Mouse (Mus musculus) A20 (cell line): ENCODE measurements at regions not wholly inside any gene's neighbourhood (a gene's known extent, or its start where the extent isn't known, plus 50 kb on each side); places are given as distances from the start of the nearest gene placed in this dataset.

ENCODE experiments used
- DNase-seq: peaks from one replicate; pipeline ENCODE4 v3.0.0-alpha.2; 2011; ENCODE audit warnings: low read depth, low spot score

DNA sequence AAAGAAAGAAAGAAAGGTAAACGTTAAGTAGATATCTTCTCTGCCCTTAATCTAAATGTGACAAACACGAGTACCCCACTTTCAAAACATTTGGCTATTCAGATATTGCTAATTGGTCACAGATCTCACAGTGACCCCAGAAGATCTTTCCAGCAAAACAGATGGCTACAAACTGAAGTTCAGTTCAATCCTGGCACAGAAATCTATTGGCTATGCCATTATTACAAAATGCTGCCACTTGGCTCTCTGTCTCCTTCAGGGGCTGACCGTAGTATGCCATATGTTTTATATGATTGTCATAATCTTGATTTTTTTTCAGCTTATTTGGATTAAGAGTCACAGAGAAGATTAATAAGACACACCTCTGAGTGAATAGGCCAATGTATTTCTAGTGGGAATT is 873.2 kb downstream of the Slc22a22 start:
- no peak for DNase-seq

DNA sequence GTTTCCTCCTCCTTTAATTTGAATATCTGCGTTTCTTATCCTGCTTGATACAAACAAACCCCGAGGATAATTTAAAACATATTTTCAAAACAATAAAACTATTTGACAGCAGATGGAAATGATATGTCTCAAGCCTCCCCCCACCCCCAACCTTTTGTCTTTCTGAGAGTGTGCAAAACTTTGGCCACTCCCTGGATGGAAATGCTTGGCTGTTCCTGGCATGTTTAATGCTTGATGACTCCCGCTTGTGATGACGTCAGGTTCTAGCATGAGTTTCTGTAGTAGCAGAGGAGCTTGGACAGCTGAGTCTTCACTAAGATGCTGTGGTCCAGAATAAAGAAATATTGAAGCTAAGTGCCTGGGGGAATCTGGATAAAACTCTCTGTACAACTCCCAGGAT is 884.8 kb downstream of the Slc22a22 start:
- no peak for DNase-seq

DNA sequence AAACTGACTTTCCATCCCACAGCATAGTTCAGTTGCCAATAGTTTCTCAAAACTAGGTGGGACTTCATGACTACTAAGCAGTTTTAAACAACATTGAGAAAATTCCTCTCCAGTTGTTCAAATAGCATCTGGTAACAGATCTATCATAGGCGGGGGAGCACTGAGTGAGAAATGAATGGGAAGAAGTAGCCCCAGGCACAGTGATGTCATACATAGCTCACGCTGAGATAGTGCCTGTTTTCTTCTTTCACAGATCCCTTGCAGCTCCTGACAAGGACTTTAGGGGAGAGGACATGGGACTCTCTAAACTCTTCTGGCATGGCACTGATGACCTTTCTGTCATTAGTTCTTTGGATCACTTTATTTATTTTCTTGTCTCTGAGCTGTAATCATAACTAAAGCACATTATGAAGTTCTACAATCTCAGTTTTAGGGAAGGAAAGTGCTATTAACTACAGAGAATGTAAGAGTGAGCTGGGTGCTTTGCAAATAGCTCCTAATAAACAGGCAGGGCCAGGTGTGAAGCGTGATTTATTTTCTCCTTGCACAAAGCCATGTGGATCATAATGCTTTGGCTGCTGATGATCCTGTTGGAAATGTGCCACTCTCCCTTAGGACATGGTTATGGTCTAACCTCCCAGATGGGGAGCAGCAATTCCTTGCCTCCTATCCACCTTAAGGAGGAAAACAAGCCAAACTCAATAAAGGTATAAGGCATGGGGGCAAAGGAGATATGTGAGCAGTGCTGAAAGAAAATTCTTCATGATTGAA is 896.5 kb downstream of the Slc22a22 start:
- DNase-seq, result no peak

DNA sequence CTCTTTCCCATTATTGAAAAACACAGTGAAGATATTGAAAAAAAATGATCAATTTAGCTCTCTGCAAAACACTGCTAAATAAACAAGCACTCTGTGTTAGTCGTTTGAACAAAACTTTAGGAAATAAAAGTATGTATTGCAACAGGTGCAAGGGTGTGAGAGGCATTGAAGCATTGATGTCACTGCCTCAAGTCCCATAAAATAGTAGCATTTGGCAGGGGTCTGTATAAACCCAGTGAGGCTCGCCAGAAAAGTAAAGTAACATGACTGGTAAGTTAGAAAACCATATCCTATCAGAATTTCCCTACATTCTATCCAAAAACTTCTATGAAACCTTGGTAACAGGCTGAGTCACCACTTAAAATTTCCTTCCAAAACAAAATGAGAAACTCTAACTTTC is 914.2 kb downstream of the Slc22a22 start:
- DNase-seq, result no peak

DNA sequence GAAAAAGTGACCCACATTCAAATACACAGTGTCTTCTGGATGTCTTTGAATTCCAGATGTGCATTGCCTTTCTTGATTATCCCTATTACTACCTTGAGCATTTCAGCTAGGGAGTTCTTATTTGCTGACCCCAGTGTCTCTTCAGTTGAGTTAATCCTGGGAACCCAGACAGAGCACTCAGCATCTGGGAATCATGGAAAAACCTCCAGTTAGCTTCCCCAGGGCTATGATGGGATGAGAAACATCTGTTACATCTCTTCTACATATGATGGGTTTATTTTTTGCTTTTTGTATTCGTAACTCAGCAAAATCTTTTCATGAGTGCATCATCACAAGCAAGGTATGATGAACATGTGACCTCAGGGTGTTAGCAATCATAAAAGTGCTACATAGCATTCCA is 914.6 kb downstream of the Slc22a22 start:
- DNase-seq, result no peak

DNA sequence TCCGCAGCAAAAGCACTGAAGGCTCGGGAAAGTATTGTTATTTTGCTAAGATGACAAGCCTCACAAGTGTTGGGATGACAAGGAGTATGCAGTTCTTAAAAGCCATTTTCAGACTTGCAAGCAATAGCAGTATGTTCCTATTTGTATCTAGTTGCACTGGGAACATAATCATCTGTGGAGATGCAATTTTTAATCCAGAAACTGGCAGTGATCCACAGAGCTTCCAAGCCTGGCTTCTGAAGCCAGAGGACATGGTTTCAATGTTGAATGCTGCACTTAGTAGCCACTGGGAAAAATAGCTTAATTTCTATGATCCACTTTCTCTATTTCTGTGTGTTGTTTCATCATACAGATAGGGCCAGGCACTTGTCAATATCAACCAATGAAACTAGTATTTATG is 915.3 kb downstream of the Slc22a22 start:
- no peak for DNase-seq

DNA sequence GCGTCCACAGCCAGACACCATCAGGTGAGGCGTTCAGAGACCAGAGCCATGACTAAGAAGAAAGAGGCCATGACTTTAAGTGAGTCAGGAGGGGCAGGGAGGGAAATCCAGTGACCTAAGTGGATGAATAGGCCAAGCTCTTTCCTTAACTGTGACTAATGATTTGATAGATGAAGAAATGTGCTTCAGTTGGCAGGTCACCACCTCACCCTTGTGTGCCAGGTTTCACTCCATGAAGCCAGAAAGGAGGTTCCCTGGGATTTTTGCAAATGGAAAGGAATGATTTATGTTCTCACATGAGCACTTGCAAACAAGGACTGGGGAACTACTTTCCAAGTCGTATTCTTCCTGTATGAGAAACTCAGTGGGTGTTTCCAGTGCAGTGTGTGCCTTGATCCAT is 923.0 kb downstream of the Slc22a22 start:
- no peak for DNase-seq

DNA sequence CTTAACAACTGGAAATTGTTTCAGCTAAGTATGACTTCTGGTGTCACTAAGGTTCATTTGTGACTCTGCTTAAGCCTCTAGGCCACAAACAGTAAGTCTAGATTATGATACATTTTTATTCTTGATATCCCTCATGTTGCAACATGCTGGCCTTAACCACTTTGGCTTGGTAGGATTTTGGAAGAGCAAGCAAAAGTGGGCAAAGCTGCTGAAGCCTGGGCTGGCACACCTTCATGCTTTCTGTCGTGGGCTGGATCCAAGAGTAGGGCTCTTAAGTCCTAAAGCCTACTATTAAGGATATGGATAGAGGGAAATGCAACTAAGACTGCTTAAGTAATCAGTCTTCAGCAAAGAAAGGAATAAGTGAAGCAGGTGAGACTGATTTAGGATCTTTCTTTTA is 923.6 kb downstream of the Slc22a22 start:
- no peak for DNase-seq

DNA sequence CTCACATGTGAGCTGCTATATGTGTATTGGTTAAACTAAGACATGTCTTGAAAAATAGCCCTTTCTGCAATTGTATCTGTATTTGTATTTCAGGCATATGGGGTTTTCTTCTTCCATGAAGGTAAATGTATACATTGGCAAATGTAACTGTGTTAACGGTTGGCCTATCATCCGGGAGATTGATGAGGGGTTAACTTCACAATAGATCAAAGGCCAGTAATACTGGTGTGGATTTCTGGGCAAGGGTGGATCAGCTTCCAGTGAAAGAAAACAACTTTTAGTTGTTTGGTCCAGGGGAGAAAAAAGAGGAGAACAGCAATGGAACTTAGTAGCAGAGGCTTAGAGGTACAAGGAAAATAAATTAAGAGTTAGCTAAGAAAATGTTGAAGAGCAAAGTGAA is 945.9 kb downstream of the Slc22a22 start:
- no peak for DNase-seq

DNA sequence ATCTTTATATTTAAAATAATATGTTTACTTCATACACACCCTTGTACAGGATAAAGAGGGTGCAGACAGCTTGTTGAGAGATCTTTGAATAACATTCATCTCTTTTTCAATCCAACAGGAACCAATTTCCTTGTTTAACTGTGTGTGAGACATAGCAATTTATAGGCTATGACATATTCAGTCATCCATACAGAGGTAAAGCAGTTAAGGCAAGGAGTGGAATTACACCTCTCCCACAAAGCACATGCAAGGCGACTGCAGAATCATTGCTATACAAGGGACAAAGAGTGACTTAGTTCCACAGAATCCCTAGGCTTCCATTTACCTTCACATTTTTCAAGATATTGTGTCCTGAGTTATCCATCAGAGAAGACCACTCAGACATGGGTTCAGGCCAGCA is 959.0 kb downstream of the Slc22a22 start:
- no peak for DNase-seq

DNA sequence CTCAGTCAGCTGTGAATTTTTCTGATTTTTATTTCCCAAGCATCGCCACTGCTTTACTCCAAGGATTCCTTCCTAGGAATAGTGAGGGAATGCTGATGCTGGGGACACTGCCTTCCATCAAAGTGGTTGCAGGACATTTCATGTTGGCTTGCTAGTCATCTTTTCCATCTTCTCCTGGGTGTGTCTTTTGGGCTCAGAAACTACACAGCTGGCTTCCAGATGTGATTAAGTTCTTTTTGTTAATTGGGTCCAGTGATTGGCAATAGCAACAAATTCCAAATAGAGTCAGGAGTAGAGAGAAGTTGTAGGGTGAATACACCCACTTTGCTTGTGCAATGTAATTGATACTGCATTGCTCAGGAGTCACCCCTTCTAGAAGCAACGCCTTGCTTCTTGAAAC is 961.3 kb downstream of the Slc22a22 start:
- DNase-seq, result no peak

DNA sequence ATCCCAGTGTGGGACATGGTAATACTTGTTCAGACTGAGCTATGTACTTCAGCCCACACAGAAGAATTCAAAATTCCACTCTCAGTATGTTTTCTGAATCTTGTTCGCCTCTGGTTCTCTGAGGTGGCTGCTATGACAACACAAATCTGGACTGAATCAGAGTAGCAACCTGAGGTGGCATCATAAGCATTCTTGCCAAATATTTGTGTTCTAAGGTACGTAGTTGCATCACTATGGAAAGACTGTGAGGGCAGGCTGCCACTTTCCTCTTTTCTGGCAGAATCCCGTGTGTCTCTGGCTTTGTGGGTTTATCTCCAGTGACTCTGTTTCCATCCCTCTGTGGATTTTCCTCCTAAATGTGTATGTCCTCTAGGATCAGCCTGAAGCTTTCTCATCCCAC is 978.7 kb downstream of the Slc22a22 start:
- DNase-seq, result no peak

DNA sequence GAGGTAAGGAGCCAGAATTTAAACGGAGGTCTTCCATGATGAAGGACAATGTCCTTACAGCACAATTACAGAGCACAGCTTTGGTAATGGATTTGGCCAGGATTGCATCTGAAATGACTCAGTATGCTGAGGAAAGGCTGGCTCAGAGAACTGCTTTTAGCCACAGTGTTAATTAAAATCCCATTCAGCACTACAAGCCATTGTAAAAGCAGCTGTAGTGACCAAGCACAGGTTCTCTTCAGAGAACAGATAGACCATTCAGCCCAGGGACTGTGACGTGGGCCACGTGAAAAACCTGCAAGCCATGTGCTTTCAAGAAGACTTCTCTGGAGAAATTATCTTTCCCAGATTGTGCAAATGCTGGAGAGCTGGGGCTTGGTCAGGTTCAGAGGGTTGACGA is 979.7 kb downstream of the Slc22a22 start:
- no peak for DNase-seq

DNA sequence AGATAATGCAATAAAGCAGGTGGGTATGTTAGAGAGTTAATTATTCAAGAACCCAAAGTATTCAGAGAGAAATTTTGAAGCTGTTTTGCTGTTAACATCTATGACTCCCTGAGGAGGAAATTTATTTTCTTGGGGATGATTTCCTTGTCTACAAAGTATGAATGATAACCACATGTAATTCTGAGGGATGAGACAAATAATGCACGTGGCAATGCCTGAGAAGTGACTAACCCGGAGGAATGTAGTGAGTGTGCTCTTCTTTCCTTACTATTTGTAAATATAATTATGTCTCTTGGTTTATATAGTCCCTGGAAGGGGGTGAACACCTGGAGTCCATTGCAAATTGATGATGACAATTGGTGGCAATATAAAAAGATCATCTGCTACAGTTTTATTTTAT is 981.1 kb downstream of the Slc22a22 start:
- DNase-seq, result no peak

DNA sequence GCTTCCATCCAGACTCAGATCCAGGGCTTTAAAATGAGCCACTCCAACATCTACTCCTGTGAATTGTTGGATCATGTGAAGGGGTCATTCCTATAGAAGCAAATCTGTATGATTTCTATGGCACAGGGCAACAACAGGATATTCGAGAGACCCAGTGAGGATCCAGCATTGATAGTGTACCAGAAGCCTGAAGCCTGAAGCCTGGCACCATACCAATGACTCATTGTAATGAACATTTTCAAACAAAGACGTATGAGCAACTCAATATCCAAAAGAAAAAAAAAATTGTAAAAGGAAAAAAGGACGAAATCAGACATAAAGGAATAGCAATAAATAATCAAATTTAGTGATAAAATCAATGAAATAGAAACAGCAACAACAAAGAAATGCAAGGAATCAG is 991.5 kb downstream of the Slc22a22 start:
- no peak for DNase-seq

DNA sequence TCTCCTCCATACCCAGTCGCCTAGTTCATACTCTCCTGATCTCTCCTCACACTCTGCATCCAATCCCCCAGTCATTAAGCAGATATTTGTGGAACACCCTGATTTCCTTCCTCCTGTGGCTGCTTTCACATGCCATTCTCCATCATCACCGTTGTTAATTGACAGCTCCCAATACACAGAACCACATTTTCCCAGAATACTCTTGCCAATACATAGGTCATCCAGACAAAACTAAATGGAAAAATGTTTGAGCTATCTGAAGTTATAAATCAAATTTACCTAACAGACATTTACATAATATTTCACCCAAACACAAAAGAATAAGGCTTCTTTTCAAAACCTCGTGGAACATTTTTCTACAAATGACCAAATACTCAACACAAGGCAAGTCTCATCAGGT is 992.7 kb downstream of the Slc22a22 start:
- DNase-seq, result no peak

DNA sequence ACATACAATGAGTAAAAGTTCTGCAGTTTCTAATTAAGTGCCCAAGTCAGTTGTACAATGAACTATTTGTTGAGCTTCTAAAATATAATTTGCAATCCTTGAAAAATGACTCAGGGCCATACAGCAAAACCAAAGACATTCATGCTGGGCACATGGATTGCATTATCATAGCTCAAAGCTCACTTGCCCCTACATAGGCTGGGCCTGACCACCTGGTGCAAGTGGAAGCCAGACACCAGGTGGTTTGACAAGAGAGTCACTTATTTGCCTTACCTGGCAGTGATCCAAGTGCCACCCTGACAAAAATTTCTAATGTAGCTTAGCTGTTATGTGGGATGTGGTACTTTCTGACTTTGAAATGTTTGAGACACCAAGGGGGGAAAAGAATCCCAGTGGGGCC is 997.7 kb downstream of the Slc22a22 start:
- DNase-seq, result no peak

DNA sequence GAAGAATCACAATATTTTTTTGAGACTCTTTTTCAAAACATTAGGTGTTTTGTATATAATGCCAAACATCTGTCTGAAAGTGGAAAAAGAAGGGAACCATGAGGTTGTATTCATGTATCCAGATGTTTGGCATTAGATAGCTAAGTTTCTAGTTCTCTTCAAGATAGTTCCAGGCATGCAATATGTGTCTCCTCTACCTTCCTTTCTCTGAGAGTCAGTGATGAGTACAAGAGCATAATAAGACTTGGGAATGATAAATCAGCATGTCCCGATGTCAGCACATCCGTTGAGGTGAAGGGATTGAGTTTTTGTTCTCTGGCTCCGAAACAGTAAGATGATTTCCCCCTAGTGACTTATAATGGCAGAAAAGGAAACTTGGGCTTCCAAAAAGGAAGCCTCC is 998.4 kb downstream of the Slc22a22 start:
- no peak for DNase-seq

DNA sequence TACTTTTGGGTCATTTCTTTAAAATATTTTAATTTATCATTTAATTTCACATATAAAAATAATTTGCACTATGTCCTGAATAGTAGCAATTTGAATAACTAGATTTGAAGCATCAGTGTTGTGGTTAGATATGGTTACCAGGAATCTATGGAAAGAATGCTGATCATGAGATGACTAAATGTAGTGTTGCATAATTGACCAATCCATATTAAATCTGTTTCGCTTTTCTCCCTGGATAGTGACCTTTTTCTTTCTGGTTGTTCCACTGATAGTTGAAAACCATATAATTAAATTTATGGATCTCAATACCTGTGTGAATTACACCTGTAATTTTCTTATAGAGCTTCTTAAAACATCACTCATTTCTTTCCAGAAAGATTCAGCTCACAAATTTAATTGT is 1003.7 kb downstream of the Slc22a22 start:
- no peak for DNase-seq

DNA sequence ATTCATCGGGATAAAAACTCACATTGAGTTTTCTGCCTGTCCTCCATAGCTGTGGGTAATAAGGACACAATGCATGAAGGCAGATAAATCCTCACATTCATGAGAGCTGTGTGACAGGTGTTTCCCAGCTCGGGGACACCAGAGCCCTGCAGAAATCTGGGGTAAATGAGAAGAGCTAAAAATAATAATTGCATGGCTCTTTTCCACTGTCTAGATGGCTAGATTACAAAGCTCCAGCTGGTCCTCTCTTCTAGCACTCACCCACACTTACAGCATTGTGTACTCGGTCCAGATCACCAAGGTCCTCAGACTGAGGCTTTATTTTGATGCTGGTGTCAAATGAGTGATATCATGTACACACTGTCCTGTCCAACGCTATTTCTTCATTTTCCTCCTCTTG is 1025.5 kb downstream of the Slc22a22 start:
- DNase-seq, result no peak

DNA sequence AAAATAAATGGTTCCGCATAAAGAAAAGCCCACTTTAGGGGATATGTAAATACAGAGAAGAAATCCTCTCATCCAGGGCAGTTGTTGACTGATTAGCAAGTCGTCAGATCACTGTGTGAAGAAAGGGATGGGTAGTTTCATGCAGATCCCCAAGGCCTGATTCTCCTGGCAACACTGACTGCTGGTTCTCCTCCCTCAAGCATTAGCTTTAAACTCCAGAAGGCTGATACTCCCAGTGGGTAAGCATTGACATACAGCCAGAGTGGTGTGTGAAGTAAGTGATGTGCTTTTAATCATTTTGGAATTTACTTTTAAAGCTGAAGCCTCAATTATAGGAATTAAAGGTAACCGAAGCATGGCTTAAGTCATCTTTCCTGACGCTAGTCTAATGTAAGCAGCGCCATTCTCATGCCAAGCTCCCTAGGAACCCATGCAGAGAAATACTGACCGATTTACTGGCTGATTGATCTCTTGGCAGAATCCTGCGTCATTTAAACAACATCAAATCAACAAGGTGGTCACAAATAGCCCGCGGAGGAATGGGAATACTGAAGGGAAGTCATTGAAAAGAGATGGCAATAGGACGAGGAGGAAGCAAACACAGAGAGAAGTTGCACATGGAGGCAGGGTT is 1029.3 kb downstream of the Slc22a22 start:
- no peak for DNase-seq

DNA sequence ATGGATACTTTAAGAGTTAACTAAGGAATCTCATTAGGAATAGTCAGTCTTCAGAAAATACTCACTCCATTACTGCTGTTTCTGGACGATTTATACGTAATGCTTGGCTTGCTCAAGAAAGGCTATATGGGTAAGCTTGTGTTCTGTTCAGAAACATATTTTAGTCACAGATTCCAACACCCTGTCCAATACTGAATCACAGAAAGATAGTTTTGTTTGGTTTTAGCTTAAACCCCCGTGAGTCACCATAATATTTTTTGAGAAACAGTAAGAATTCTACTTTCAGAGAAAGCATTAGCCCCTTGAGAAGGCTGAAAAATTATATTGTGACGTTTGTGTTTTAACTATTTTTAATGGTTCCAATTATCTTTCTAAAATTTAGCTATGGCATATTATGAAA is 1037.3 kb downstream of the Slc22a22 start:
- DNase-seq, result no peak

DNA sequence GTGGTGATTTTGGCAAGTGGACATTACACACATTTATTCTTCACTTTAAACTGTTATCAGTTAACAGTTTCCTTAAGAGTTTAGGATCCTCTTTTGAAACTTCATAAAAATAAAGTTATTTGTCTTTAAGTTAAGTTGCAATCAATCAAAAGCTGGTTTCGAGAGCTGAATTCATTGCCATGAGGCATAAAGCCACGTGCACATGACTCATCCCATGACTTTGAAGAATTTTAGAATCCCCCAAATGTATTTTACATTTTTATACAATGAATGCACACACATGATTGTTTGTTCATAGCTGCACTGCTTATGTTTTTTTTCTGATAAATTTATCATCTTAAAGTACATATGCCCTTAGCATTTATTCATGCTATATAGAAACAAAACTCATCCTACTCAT is 1039.1 kb downstream of the Slc22a22 start:
- no peak for DNase-seq

DNA sequence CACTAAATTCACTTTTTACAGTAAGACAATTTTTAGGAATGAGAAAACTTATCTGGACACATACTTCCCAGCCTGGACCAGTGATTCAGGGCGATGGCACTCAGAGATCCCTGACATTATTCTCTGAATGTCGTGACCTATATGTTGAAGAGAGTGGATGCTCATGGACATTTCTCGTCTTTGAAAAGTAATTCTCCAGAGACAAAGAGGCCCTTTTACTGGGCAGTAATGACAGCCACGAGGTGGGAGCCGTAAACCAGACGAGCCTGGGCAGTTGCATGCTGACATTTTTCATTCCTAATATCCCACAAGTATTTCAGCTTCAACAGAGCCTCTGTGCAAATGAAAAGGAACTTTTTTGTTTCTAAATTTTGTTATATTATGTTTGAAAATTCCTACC is 1041.3 kb downstream of the Slc22a22 start:
- no peak for DNase-seq
